Mouse (Mus musculus): ENCODE data around the gene Usp22. TPM values are rescaled to one million over a fixed set of nuclear protein-coding genes. Genes with fewer than 3 reads are reported as not detected.
"Not testable (repeated sequence)": the region's sequence is repeated elsewhere in the genome, so short reads cannot be mapped to it uniquely, and the experiment has no call there.

Gene Usp22
- 10 to 100 TPM; 60.6 to 70.6 TPM for total RNA-seq (2021)
- long read RNA-seq, experiment 1, full-length matches to known transcripts: 6 of 29 reads
- long read RNA-seq, experiment 1, partial matches to known transcripts: 2 of 29 reads
- long read RNA-seq, experiment 1, other reads (novel, unspliced or antisense): 21 of 29 reads
- long read RNA-seq, experiment 2, full-length matches to known transcripts: 16 of 22 reads
- long read RNA-seq, experiment 2, partial matches to known transcripts: 0 of 22 reads
- long read RNA-seq, experiment 2, other reads (novel, unspliced or antisense): 6 of 22 reads

DNA sequence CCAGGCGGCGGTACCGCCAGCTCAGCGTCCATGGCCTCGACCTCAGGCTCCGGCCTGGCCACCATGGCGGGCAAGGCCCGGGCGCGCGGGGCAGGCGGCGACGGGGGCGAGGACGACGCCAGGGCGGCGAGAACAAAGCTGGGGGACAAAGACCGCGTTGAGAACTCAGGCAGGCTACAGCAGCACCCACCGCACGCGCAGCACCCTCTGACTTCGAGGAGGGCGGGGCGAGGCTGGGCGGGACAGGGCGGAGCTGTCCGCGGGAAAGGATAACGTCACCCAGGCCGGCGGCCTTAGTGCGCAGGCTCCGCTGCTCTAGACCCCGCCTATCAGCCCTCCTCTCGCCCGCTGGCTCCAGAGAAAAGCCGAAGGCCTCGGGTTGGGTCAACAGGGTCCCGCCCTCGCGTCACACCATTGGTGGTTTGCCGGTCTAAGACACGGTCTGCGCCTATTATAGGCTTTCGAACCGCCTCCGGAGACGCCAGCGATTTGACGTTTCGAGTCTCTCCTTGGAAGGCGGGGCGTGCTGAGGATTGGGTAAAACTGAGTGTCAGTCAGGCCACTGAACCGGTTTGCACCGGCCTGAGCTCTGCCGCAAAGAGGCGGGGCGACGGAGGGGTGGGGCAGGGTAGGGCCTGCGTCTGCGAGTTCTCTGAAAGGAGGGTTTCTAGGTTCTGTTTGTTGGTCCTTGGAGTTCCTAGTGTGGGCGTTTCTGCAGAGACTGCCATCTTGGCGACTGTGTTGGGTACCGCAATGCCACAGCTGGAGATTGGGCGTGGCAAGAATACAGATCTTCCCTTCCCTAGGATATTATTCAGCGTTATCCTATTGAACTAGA is at the start of gene Usp22:
Gene Usp22 (minus strand): TSS at position 235 of the 838 bp plus-strand sequence.
- peak; percentile 99 for DNase-seq

- no peak for DNase-seq
Observed at GRCm38 (mm10) chr11:61224234-61224744, 49.4 kb upstream of the Usp22 start.

DNA sequence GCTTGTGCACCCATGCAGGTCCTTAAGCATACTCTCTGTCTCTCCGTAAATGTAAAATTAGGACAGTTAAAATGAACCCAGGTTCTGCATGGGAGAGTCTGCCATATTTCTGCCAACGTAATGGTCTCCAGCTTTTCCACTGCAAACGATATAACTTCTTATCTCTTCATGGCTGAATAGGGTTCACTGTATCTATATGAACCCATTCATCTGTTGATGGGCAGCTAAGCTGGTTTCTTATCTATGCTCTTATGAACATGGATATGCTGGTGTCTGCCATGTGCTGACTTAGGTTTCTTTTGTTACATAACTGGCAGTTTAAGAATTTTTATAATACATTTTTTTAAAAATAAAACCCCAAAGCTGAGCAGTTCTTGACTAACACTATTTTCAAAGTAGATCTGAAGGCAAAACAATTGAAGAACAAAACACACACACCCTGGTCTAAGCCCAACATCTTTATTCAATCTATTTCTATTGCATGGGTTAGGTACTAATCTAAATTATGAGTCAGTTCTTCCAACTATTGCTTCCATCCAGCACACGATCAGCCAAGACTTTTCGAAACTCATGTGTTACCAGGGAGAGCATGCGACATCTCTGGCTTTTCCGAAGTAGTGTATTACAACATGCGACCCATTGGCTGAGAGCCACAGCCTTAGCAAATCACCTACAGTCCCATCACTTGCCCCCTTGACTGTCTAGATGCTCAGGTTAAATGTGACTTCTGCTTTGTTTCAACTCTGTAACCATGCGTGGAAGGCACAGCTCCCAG is 48.3 kb upstream of the Usp22 start:
- no peak for DNase-seq

GRCm38 (mm10) chr11:61222007-61222406 is 47.2 kb upstream of the Usp22 start:
- DNase-seq: no peak

GRCm38 (mm10) chr11:61220156-61220881 is 45.5 kb upstream of the Usp22 start:
- no peak for DNase-seq

DNA sequence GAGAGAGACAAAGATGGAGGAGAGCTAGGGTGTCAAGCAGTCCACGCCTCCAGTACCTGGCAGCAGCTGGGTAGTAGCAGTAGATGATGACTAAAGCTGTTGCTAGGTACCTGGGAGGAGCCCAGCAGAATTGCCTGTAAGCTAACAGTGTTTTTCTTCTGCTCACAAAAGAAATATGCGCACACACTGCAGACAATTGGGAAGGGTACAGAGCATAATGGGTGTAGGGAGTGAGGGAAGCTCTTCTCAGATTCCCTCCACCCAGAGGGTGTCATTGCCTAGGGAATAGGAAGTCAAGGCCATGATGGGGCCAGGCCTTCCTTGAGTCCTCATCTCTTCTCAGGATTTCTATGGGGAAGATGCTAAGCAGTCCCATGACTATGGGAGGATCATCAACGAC is 41.1 kb upstream of the Usp22 start:
- DNase-seq: no peak

- DNase-seq: peak; percentile 18
Observed at GRCm38 (mm10) chr11:61212102-61212501, 37.2 kb upstream of the Usp22 start.

GRCm38 (mm10) chr11:61208316-61208715 is 33.5 kb upstream of the Usp22 start:
- DNase-seq: no peak

DNA sequence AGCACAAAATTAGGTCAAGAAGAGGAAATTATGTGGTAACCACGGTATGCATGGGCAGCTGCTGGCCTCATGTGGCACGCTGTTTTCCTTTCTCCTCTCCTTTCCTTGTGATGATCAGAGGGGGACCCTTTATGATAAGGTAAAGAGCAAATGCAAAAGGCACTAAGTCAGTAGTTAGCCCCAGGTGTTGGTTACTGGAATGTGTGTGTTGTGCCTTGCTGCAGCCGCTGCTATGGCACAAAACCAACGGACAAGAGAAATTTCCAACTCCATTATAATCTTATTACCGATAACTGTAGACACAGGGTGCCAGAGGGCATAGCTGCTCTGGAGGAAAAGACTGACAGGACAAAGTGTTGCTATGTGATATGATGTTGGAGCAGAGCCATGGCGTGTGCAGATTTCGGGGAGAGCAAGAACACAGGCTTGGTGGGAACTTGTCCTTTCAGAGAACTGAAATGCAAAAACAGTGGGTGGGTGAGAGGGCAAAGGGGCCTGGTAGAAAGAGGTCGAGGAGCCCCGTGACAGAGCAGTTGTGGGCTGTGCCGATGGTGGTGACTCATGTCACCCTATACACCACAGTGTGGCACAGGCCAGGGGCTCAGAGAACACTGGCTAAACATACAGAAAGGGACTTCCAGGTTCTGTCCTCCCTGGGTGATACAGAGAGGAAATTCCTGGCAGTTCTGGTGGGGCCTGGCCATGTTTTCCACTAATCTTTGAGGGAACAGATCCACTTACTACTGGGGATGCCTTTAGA is 32.8 kb upstream of the Usp22 start, which contains the start of gene Aldh3a1:
Gene Aldh3a1 (plus strand): TSS at position 51 of the 760 bp plus-strand sequence.
- no peak for DNase-seq

DNA sequence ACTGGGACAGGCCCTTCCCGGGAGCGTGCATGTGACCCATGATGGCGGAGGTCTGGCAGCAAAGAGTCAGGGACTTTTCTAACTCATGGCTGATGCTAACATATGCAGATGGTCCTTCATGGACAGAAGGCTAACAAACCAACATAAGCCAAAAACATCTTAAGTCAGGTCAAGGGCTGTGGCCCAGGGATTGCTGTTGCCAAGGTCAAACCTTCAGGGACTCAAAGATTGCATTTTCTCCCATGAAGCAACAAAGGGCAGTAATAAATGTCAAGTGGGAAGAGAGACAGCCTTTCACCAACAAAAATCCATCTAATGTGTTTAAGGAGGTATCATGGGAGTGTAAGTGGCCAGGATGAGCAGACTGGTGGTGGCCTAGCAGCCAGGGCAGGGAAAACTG is 31.3 kb upstream of the Usp22 start:
- peak; percentile 30 for DNase-seq

DNA sequence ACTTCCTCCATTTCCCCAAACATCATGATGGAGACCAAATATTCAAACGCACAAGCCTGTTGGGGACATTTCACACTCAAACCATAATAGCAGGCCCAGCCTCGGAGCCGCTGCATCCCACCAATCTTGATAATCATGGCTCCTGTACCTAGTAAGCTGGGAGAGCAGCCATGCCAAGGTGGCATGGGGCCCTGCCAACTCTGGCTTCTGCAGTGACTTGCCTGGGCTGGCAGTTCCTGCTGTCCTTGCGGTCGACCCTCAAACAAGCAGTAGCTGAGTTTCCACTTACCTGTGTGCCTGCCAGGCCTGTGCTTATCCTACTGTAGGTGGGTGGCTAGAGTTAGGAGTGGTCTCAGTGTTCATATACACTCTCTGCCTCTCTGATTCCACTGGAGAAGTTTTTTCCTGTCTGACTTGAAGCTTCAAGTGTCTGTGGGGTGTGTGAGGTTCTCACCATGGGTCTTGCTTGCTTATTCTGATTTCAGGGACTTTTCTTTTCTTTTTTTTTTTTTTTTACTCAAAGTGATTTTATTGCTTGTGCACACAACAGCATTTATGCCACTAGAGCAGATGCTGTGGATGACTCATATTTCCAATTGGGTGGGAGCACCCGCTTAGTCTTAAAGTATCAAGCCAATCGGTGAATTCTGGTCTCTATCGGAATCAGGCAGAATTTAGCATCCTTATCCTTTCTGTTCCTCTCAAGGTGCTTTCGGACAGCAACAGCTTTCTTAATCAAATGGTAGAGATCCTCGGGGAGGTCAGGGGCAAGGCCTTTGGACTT is 30.5 kb upstream of the Usp22 start:
- peak; percentile 36 for DNase-seq

DNA sequence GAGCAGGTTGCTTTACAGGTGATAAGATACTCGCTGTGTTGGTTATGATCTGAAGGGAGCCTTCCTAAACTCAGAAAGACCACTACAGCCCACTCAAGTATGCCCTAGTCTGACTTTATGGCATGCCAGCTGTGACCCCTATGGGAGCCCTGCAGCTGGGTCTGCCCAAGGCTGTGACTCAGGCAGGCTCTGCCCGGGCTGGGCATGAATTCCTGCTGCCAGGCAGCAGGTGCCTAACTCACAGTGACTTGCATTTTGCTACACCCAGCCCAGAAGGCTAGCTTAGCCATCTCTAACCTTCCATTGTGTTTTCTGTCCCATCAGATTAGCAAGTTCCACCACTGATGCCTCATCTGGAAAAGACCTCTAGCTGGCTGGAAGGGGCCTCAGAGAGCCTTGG is 28.0 kb upstream of the Usp22 start:
- no peak for DNase-seq

GRCm38 (mm10) chr11:61202186-61202585 is 27.3 kb upstream of the Usp22 start:
- DNase-seq: no peak

GRCm38 (mm10) chr11:61199620-61200362 is 24.9 kb upstream of the Usp22 start:
- no peak for DNase-seq

- DNase-seq: peak; percentile 10
Observed at GRCm38 (mm10) chr11:61197935-61198334, 23.1 kb upstream of the Usp22 start.

- DNase-seq: no peak
Observed at GRCm38 (mm10) chr11:61196616-61197353, 21.9 kb upstream of the Usp22 start.

GRCm38 (mm10) chr11:61193392-61193791 is 18.5 kb upstream of the Usp22 start:
- peak; percentile 91 for DNase-seq

DNA sequence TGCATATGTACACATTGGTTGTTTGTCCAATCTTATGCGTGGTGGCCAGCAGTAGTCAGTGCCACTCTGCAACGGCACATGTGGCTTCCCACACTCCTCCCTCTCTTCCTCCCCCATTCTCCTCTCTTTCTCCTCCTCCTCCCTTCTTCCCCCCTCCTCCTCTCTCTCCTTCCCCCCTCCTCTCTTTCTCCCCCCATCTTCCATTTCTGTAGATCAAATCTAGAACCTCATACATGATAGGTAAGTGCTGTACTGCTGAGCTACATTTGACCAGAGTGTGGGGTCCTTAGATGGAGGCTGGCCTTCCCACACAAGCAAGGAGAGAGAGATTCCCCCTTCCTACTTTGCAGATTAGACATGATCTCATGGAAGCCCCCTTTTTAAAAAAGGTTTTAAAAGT is 17.9 kb upstream of the Usp22 start:
- DNase-seq: no peak

GRCm38 (mm10) chr11:61192123-61192522 is 17.3 kb upstream of the Usp22 start:
- DNase-seq: not testable (repeated sequence)
